Mouse (Mus musculus) kidney, adult 9 months (tissue): ENCODE measurements around the gene F5.

ENCODE experiments used
- DNase-seq: peaks from one replicate; pipeline ENCODE4 v3.0.0; 2022

F5 gene

GRCm38 (mm10) chr1:164151387-164152088, at the start of gene F5:
F5 (plus strand) TSS chr1:164151838.
- DNase-seq, result peak; percentile 42

- DNase-seq, result no peak
Observed at GRCm38 (mm10) chr1:164109763-164110162, 41.9 kb upstream of the F5 start.

GRCm38 (mm10) chr1:164110591-164111329, 40.9 kb upstream of the F5 start:
- DNase-seq, result no peak

- DNase-seq, result no peak
Observed at GRCm38 (mm10) chr1:164114280-164114679, 37.4 kb upstream of the F5 start.

- no peak for DNase-seq
Observed at GRCm38 (mm10) chr1:164114947-164115493, 36.6 kb upstream of the F5 start, which contains the start of gene Selp. Selp (plus strand) TSS chr1:164115264.

- no peak for DNase-seq
Observed at GRCm38 (mm10) chr1:164115647-164116046, 36.0 kb upstream of the F5 start.

GRCm38 (mm10) chr1:164117869-164118268, 33.8 kb upstream of the F5 start:
- no peak for DNase-seq

- DNase-seq, result no peak
Observed at GRCm38 (mm10) chr1:164119892-164120776, 31.5 kb upstream of the F5 start.

- DNase-seq, result no peak
Observed at GRCm38 (mm10) chr1:164120777-164121158, 30.9 kb upstream of the F5 start.

- DNase-seq, result no peak
Observed at GRCm38 (mm10) chr1:164123836-164124235, 27.8 kb upstream of the F5 start.

GRCm38 (mm10) chr1:164130013-164130412, 21.6 kb upstream of the F5 start:
- no peak for DNase-seq

- DNase-seq, result no peak
Observed at GRCm38 (mm10) chr1:164132609-164133008, 19.0 kb upstream of the F5 start.

- no peak for DNase-seq
Observed at GRCm38 (mm10) chr1:164134101-164134500, 17.5 kb upstream of the F5 start.

- peak; percentile 22 for DNase-seq
Observed at GRCm38 (mm10) chr1:164135360-164135759, 16.3 kb upstream of the F5 start.

GRCm38 (mm10) chr1:164135960-164136359, 15.7 kb upstream of the F5 start:
- DNase-seq, result no peak

- DNase-seq, result no peak
Observed at GRCm38 (mm10) chr1:164136636-164137035, 15.0 kb upstream of the F5 start.

- peak; percentile 82 for DNase-seq
Observed at GRCm38 (mm10) chr1:164138365-164139130, 13.1 kb upstream of the F5 start.

GRCm38 (mm10) chr1:164139464-164139863, 12.2 kb upstream of the F5 start:
- DNase-seq, result no peak

- DNase-seq, result peak; percentile 15
Observed at GRCm38 (mm10) chr1:164149083-164149482, 2.6 kb upstream of the F5 start.

- no peak for DNase-seq
Observed at GRCm38 (mm10) chr1:164152836-164153235, 1.2 kb downstream of the F5 start.

GRCm38 (mm10) chr1:164154983-164155382, 3.3 kb downstream of the F5 start:
- no peak for DNase-seq

GRCm38 (mm10) chr1:164158571-164158970, 6.9 kb downstream of the F5 start:
- DNase-seq, result no peak
